Mouse (Mus musculus): ENCODE measurements around the gene Nme4. TPM values are rescaled to one million over a fixed set of nuclear protein-coding genes. Genes with fewer than 3 reads are reported as not detected.

Nme4 gene
- total RNA-seq (2017) = 70.3 and 75.4 TPM in 2 replicates

GRCm38 (mm10) chr17:26095121-26095740 lies at the start of gene Nme4:
Gene Nme4, minus strand, starts transcription at chr17:26095602.
- peak; percentile 39 to 48 for ATAC-seq (replicated peaks in 1 of 2; ENCODE audit: insufficient read depth in 1 of 2, low FRiP score in 2 of 2, low TSS enrichment in 1 of 2, low read depth in 1 of 2, poor library complexity in 2 of 2, severe bottlenecking in 2 of 2)

GRCm38 (mm10) chr17:26143386-26143785 lies 48.0 kb upstream of the Nme4 start:
- ATAC-seq (replicated peaks in 1 of 2; ENCODE audit: insufficient read depth in 1 of 2, low FRiP score in 2 of 2, low TSS enrichment in 1 of 2, low read depth in 1 of 2, poor library complexity in 2 of 2, severe bottlenecking in 2 of 2) = no peak

DNA sequence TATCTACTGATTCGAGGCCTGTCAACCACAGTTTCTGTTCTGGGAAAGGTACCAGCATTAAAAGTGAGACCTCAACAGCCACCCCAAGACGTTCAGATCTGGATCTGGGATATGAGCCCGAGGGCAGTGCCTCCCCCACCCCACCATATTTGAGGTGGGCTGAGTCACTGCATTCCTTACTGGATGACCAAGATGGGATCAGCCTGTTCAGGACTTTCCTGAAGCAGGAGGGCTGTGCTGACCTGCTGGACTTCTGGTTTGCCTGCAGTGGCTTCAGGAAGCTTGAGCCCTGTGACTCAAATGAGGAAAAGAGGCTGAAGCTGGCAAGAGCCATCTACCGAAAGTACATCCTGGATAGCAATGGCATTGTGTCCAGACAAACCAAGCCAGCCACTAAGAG lies 47.4 kb upstream of the Nme4 start:
- no peak for ATAC-seq (replicated peaks in 1 of 2; ENCODE audit: insufficient read depth in 1 of 2, low FRiP score in 2 of 2, low TSS enrichment in 1 of 2, low read depth in 1 of 2, poor library complexity in 2 of 2, severe bottlenecking in 2 of 2)

DNA sequence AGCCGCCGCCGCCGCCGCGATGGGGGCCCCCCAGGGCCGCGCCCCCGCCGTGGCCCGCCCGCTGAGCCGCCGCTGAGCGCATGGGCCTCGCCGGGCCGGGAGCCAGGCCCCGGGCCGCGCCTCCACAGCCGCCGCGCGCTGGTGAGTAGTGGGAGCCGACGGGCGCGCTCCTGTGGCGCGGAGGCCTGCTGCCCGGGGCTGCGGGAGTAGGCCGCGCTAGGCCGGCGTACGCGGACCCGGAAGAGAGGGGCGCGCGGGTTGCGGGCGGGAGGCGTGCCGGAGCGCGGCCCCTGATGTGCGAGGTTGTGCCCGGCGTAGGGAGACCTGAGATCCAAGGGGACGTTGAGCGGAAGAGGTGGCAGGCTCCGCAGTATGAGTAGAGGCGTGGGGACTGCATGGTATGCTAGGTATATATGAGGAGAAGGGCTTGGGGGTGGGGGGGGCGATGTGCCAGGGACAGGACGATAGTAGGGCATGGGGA lies 43.5 kb upstream of the Nme4 start:
- 0 out of 4 replicates have a peak, but pooled peaks of 1 of the 2 experiments have one; percentile 15 for ATAC-seq (replicated peaks in 1 of 2; ENCODE audit: insufficient read depth in 1 of 2, low FRiP score in 2 of 2, low TSS enrichment in 1 of 2, low read depth in 1 of 2, poor library complexity in 2 of 2, severe bottlenecking in 2 of 2)

DNA sequence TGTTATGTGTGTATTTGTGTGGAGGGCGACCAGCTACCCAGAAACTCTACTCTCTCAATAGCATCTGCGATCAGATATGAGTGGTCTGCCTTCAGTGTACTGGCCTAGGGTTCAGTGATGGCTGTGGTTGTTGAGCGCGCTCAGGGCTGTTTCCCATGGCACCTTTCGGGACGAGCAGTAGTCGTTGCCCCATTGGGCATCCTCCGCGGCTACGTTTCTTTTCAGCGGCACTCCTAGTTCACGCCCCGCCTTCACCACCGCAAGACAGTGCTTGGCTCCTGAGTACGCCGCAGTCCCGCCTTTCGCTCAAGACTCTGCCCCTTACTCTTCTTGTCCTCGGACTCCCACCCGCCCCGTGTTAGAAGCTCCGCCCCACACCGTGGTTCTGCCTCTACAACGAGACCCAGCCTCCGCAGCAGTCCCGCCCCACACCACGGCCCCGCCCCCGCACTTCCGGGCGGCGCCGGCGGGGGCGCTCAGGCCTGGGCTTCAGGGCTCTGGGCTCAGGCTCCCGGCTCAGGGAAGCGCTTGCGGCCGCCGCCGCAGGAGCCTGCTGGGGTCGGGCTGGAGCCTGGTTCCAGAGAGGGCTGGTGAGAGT lies 42.9 kb upstream of the Nme4 start, which contains the start of gene Axin1:
TSS of gene Axin1 (plus strand) at position 450 of the 598 bp plus-strand sequence.
- peak; percentile 95 to 99 for ATAC-seq (replicated peaks in 1 of 2; ENCODE audit: insufficient read depth in 1 of 2, low FRiP score in 2 of 2, low TSS enrichment in 1 of 2, low read depth in 1 of 2, poor library complexity in 2 of 2, severe bottlenecking in 2 of 2)

DNA sequence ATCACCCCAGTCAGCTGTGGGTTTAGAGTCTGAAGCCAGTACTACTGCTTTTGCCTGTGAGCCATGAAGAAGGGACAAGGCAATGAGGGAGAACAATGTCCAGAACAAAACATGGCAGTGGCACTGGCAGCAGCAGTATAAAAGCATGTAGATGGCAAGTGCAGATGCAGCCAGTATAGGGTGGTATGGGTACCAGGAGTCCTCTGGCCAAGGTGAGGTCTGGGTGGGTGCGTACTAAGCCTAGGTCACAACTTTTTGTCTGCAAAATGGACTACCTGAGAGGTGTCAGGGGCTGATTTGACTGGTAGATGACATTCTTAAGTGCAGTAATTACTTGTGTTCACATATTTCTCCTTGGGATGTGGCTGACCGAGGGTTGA lies 42.3 kb upstream of the Nme4 start:
- ATAC-seq (replicated peaks in 1 of 2; ENCODE audit: insufficient read depth in 1 of 2, low FRiP score in 2 of 2, low TSS enrichment in 1 of 2, low read depth in 1 of 2, poor library complexity in 2 of 2, severe bottlenecking in 2 of 2) = no peak

GRCm38 (mm10) chr17:26137106-26137750 lies 41.8 kb upstream of the Nme4 start:
- no peak for ATAC-seq (replicated peaks in 1 of 2; ENCODE audit: insufficient read depth in 1 of 2, low FRiP score in 2 of 2, low TSS enrichment in 1 of 2, low read depth in 1 of 2, poor library complexity in 2 of 2, severe bottlenecking in 2 of 2)

- ATAC-seq (replicated peaks in 1 of 2; ENCODE audit: insufficient read depth in 1 of 2, low FRiP score in 2 of 2, low TSS enrichment in 1 of 2, low read depth in 1 of 2, poor library complexity in 2 of 2, severe bottlenecking in 2 of 2) = no peak
These were observed 36.8 kb upstream of the Nme4 start for GRCm38 (mm10) chr17:26131856-26132853.

DNA sequence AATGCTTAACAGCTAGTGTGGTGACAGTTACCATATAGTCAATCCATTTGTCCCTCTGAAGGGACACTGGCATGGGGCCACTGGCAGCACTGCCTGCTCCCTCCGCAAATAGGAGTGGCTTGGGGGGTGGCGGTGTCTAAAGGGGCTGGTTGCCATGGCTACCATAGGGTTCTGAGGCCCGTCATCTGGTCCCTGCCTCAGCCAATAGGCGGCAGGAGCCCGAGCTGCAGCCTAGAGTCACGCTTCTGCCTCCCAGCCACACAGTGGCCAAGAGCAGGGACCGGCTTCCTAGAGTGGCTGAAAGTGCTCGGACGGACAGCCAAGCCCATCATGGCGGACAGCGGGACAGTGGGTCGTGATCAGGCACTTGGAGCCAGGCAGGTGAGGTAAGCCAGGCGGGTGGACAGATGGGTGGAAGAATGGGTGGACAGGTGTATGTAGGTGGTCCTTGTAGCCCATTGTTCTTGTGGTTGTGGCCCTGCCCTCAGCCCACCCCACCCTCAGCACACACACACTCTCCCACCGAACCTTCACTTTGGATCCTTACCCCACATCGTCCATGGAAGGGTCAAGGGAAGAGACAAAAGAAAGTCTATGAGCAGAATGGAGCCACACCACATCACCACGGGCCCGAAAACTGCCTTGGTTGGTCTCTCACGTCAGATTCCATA lies 35.8 kb upstream of the Nme4 start:
- no peak for ATAC-seq (replicated peaks in 1 of 2; ENCODE audit: insufficient read depth in 1 of 2, low FRiP score in 2 of 2, low TSS enrichment in 1 of 2, low read depth in 1 of 2, poor library complexity in 2 of 2, severe bottlenecking in 2 of 2)

DNA sequence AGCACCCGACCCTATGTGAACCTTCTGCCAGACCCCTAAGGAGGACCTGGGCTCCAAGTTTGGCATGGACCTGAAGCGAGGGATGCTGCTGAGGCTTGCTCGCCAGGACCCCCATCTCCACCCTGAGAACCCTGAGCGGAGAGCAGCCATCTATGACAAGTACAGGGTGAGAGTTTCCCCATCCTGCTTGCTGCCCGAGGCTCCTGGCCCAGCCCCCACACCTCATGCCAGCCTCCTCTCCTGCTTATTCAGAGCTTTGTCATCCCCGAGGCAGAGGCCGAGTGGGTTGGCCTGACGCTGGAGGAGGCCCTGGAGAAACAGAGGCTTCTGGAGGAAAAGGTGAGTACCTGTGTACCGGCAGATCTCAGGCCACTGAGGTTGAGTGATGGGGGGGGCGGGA lies 29.8 kb upstream of the Nme4 start:
- no peak for ATAC-seq (replicated peaks in 1 of 2; ENCODE audit: insufficient read depth in 1 of 2, low FRiP score in 2 of 2, low TSS enrichment in 1 of 2, low read depth in 1 of 2, poor library complexity in 2 of 2, severe bottlenecking in 2 of 2)

DNA sequence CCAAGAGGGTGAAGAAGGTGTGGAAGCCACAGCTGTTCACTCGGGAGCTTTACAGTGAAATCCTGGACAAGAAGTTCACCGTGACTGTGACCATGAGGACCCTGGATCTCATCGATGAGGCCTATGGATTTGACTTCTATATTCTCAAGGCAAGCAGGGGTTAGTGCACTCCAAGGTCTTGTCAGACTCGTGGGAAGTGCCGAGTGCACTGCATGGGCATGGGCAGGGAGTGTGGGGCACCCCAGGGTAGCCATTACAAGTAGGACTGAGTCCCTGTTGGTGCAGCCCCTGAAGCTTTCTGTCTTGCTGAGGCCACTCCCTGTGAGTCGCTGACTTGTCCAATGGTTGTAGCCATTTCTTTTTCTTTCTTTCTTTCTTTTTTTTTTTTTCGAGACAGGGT lies 29.2 kb upstream of the Nme4 start:
- no peak for ATAC-seq (replicated peaks in 1 of 2; ENCODE audit: insufficient read depth in 1 of 2, low FRiP score in 2 of 2, low TSS enrichment in 1 of 2, low read depth in 1 of 2, poor library complexity in 2 of 2, severe bottlenecking in 2 of 2)

- peak; percentile 86 to 89 for ATAC-seq (replicated peaks in 1 of 2; ENCODE audit: insufficient read depth in 1 of 2, low FRiP score in 2 of 2, low TSS enrichment in 1 of 2, low read depth in 1 of 2, poor library complexity in 2 of 2, severe bottlenecking in 2 of 2)
These were observed 27.9 kb upstream of the Nme4 start, which contains the start of gene Mrpl28 for GRCm38 (mm10) chr17:26123267-26123684. Gene Mrpl28, plus strand, starts transcription at chr17:26123500.

GRCm38 (mm10) chr17:26122431-26123140 lies 27.2 kb upstream of the Nme4 start:
- ATAC-seq (replicated peaks in 1 of 2; ENCODE audit: insufficient read depth in 1 of 2, low FRiP score in 2 of 2, low TSS enrichment in 1 of 2, low read depth in 1 of 2, poor library complexity in 2 of 2, severe bottlenecking in 2 of 2) = no peak

DNA sequence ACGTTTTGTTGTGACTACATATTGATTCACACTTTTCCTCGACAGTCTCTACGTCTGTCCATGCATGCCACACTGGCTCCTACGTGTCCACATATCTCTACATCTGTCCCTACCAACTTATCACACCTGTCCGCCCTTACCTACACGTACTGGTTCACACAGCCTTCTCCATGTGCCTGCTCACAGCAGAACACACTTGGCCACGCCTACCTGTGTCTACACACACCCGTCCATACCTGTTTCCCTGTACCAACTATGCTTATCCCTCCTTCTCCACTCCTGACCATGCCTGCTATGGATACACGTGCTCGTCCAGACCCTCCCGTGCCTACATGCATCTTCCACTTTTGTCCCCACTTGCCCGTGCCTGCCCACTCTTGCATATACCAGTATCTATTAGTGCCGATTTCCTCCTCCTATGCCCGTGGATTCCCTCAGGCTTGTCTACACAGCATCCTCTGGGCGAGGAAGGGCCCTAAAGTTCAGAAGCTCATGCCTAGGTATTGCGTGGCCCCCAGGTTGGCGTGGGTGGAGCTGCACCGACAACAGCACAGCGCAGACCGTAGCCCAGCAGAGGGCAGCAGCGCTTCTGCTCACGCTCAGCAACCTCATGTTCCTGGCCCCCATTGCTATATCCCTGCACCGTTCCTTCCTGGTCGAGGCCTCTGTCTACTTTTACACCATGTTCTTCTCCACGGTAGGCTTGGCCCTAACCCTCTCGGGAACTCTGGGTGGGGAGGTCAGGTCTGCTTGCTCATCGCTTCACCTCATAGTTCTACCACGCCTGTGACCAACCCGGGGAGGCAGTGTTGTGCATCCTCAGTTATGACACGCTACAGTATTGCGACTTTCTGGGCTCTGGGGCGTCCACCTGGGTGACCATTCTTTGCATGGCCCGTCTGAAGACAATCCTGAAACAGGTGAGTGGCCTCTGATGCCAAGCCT lies 24.6 kb upstream of the Nme4 start:
- peak; percentile 70 to 73 for ATAC-seq (replicated peaks in 1 of 2; ENCODE audit: insufficient read depth in 1 of 2, low FRiP score in 2 of 2, low TSS enrichment in 1 of 2, low read depth in 1 of 2, poor library complexity in 2 of 2, severe bottlenecking in 2 of 2)

GRCm38 (mm10) chr17:26116503-26117258 lies 21.3 kb upstream of the Nme4 start:
- ATAC-seq (replicated peaks in 1 of 2; ENCODE audit: insufficient read depth in 1 of 2, low FRiP score in 2 of 2, low TSS enrichment in 1 of 2, low read depth in 1 of 2, poor library complexity in 2 of 2, severe bottlenecking in 2 of 2) = no peak
